Mouse (Mus musculus): ENCODE measurements around the gene Gm20388. TPM values are rescaled to one million over a fixed set of nuclear protein-coding genes. Genes with fewer than 3 reads are reported as not detected.
A peak's percentile ranks its signal among the peaks of the same experiment; 100 is the strongest.

Gene Gm20388
- polyA plus RNA-seq, 1 experiment: 0.36 TPM

DNA sequence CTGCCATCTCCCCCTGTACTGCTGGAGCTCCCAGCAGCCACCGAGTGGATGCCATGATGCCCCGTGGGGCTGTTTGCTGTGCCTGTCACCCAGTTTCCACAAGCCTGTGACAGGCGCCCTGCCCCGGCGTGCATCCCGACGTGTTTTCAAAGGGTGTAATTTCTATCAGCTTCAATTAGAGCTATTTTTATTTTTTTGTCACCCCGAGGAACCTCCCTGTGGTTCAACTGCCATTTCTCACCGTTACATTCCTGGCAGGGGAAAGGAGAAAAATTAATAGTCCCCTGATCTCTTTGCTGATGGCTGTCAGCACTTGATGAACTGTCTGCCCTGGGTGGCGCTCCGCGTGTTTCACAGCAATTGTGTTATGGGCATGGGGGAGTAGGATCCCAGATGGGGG is 432.9 kb downstream of the Gm20388 start:
- Histone ChIP-seq H3K4me3 (replicated peaks) (no peak overlapping the region), H3K4me1 (ENCODE audit: control insufficient read depth) (peaks cover 29% of the 10 kb centered on the region), H3K36me3 (ENCODE audit: control insufficient read depth) (no peaks in the 10 kb centered on the region), H3K27me3 (ENCODE audit: control insufficient read depth) (peaks cover 6% of the 10 kb centered on the region; the same call in 1 of the 2 replicates), H3K9me3 (ENCODE audit: control insufficient read depth, low read length) (peaks cover 11% of the 10 kb centered on the region)
- TF ChIP-seq TAL1 (IDR thresholded peaks at IDR 0.05; ENCODE audit: low read length) (no peak), GATA1 (IDR thresholded peaks at IDR 0.05; ENCODE audit: low read length) (no peak)

DNA sequence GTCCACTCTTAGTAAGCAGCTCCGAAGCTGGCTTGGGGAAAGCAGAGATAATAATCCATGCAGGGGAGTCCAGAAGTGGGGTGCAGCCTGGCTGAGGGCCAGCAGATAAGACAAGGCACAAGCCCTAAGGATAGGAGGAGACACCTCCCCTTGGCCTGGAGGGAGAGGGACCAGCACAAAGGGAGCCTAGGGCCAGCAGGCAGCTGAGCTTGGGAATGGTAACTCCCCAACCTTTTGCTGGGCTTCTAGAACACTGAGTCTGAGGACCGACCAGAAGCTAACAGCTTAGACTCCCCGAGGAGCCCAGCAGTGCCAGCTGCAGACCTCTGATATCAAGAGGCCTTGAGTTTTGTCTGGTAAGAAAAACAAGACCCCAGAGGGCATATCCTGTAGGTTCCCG is 433.5 kb downstream of the Gm20388 start:
- H3K9me3 ChIP-seq (ENCODE audit: control insufficient read depth, low read length): peaks cover 7% of the 10 kb centered on the region
- H3K27me3 ChIP-seq (ENCODE audit: control insufficient read depth): peaks cover 6% of the 10 kb centered on the region; the same call in 1 of the 2 replicates
- no peaks in the 10 kb centered on the region for H3K36me3 ChIP-seq (ENCODE audit: control insufficient read depth)
- H3K4me3 ChIP-seq (replicated peaks): no peak overlapping the region
- H3K4me1 ChIP-seq (ENCODE audit: control insufficient read depth): peaks cover 29% of the 10 kb centered on the region
- TF ChIP-seq GATA1 (IDR thresholded peaks at IDR 0.05; ENCODE audit: low read length) (peak; percentile 46), TAL1 (IDR thresholded peaks at IDR 0.05; ENCODE audit: low read length) (peak; percentile 26; the same call in 1 of the 3 replicates)

DNA sequence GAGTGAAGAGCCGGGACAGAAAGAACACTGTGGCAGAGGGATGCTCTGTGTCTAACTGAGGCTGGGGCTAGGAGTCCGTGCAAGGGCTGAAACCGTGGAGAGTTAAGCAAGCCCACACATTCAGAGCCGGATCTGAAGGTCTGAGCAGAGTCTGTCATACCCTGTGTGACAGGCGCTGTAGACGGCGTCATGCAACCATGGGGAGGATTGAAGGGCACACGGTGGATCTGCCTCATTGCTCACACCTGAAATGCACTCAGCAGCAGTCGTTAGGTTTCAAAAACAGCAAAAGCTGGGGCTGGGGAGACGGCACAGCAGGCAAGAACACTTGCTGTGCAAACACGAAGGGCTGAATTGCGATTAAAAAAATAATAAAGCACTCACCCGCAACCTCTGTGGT is 433.9 kb downstream of the Gm20388 start:
- TF ChIP-seq GATA1 (IDR thresholded peaks at IDR 0.05; ENCODE audit: low read length): no peak
- no peak for TF ChIP-seq TAL1 (IDR thresholded peaks at IDR 0.05; ENCODE audit: low read length)
- H3K4me3 ChIP-seq (replicated peaks): no peak overlapping the region
- peaks cover 7% of the 10 kb centered on the region for H3K9me3 ChIP-seq (ENCODE audit: control insufficient read depth, low read length)
- H3K27me3 ChIP-seq (ENCODE audit: control insufficient read depth): peaks cover 6% of the 10 kb centered on the region; the same call in 1 of the 2 replicates
- peaks cover 29% of the 10 kb centered on the region for H3K4me1 ChIP-seq (ENCODE audit: control insufficient read depth)
- no peaks in the 10 kb centered on the region for H3K36me3 ChIP-seq (ENCODE audit: control insufficient read depth)

DNA sequence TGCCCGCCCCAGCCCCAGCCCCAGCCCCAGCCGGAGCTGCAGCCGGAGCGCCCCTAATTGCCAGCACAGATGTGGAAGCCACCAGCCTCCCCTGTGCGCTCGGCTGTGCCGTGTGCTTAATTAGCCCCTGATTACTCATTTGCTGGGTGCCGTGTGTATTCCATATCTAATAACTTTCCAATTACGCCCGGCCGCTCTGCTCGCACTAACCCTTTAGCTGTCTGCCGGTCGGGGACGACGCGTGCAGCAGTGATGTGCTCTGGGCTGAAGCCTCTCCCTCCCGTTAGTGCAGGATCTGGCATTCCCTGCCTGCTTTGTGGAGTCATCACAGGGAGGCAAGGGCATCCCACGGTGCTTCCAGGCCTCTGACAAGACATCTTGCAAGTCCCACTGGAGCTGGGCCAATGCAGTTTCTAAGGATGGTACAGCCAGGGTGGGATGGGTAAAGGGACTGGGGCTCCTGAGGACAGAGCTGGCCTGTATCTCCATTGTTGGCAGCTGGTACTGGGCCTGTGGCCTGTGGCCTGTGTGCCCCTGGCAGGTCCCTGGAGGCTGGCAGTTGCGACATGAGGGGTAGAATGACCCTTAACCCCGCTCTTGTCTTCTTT is 437.2 kb downstream of the Gm20388 start:
- TF ChIP-seq TAL1 (IDR thresholded peaks at IDR 0.05; ENCODE audit: low read length): no peak
- TF ChIP-seq GATA1 (IDR thresholded peaks at IDR 0.05; ENCODE audit: low read length): no peak
- H3K9me3 ChIP-seq (ENCODE audit: control insufficient read depth, low read length): peaks cover 7% of the 10 kb centered on the region
- peaks cover 17% of the 10 kb centered on the region for H3K4me1 ChIP-seq (ENCODE audit: control insufficient read depth)
- no peak overlapping the region for H3K4me3 ChIP-seq (replicated peaks)
- H3K27me3 ChIP-seq (ENCODE audit: control insufficient read depth): peaks cover 20% of the 10 kb centered on the region
- no peaks in the 10 kb centered on the region for H3K36me3 ChIP-seq (ENCODE audit: control insufficient read depth)

DNA sequence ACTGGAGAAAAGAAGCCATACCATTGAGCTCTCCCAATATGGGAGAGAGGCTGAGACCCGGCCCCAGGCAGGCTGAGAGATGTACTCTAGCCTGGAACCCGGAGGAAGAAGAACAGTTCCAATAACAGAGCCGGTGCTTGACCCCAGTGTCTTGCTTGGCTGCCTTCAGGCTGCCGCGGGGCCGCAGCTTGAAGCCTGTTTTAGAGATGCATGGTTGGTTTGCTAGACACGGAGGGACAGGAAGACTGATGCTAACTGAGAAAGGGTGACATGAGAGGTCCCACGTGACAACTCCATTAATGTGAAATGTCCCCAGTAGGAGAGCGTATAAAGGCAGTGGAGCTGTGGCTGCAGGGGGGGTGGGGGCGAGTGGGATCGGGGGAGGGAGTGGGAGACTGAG is 438.3 kb downstream of the Gm20388 start:
- Histone ChIP-seq H3K4me1 (ENCODE audit: control insufficient read depth) (peaks cover 7% of the 10 kb centered on the region), H3K27me3 (ENCODE audit: control insufficient read depth) (peaks cover 30% of the 10 kb centered on the region), H3K9me3 (ENCODE audit: control insufficient read depth, low read length) (peaks cover 7% of the 10 kb centered on the region), H3K4me3 (replicated peaks) (no peak overlapping the region), H3K36me3 (ENCODE audit: control insufficient read depth) (no peaks in the 10 kb centered on the region)
- TF ChIP-seq TAL1 (IDR thresholded peaks at IDR 0.05; ENCODE audit: low read length) (no peak), GATA1 (IDR thresholded peaks at IDR 0.05; ENCODE audit: low read length) (no peak)

DNA sequence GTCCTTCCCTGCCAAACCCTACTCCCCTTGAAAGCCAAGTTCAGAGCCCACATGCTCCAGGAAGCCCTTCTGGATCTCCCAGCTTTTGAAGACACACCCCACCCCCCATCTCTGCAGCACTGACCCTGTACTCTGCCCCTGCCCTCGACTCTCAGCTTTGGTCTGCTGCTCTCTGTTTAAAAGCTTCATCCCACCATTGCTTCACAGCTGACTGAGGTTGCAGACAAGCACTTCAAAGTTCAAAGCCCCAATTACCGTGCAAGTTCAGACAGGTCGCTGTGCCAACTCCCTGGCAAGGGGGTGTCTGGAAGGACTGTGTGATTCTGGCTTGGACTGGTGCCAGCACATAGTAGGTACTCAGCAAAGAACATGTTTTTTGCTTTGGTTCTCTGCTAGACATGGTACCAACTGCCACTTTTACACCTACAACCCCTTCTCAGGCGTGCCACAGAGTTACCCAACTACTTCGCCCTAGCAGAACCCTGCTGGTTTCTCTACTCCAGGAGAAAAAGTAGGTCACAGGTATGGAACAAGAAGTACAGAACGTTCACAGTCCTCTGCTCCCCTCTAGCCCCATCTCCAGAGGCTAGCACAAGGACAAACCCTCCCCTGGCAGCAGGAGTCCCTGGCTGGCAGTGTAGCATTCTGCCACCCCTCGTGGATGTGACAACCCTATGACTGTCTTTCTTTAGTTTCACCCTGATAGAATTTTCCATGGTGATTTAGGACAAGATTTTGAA is 440.9 kb downstream of the Gm20388 start:
- H3K4me3 ChIP-seq (replicated peaks): no peak overlapping the region
- H3K4me1 ChIP-seq (ENCODE audit: control insufficient read depth): peaks cover 4% of the 10 kb centered on the region
- peaks cover 31% of the 10 kb centered on the region for H3K27me3 ChIP-seq (ENCODE audit: control insufficient read depth)
- no peaks in the 10 kb centered on the region for H3K9me3 ChIP-seq (ENCODE audit: control insufficient read depth, low read length)
- H3K36me3 ChIP-seq (ENCODE audit: control insufficient read depth): no peaks in the 10 kb centered on the region
- TF ChIP-seq GATA1 (IDR thresholded peaks at IDR 0.05; ENCODE audit: low read length) (no peak), TAL1 (IDR thresholded peaks at IDR 0.05; ENCODE audit: low read length) (no peak)

DNA sequence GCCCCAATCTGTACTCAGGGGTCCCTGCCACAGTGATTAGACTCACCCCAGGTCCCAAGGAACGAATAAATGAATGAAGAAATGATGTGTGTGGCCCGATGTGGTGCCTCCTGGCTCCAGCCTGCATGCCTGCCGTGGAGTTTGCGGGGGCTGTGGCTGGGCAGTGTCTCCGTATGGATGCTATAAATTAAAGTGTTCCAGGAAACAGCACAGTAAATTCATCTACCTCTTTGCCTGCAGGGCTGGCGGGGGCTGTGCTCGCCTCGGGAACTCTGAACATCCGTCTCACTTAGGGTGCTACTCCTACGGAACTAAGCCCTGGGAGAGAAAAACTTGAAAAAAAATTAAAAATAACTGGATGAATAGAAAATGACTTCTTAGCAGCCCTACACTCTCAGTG is 441.5 kb downstream of the Gm20388 start:
- H3K9me3 ChIP-seq (ENCODE audit: control insufficient read depth, low read length): no peaks in the 10 kb centered on the region
- H3K4me3 ChIP-seq (replicated peaks): no peak overlapping the region
- peaks cover 31% of the 10 kb centered on the region for H3K27me3 ChIP-seq (ENCODE audit: control insufficient read depth)
- H3K4me1 ChIP-seq (ENCODE audit: control insufficient read depth): peaks cover 4% of the 10 kb centered on the region
- TF ChIP-seq TAL1 (IDR thresholded peaks at IDR 0.05; ENCODE audit: low read length) (no peak), GATA1 (IDR thresholded peaks at IDR 0.05; ENCODE audit: low read length) (no peak)
- no peaks in the 10 kb centered on the region for H3K36me3 ChIP-seq (ENCODE audit: control insufficient read depth)

DNA sequence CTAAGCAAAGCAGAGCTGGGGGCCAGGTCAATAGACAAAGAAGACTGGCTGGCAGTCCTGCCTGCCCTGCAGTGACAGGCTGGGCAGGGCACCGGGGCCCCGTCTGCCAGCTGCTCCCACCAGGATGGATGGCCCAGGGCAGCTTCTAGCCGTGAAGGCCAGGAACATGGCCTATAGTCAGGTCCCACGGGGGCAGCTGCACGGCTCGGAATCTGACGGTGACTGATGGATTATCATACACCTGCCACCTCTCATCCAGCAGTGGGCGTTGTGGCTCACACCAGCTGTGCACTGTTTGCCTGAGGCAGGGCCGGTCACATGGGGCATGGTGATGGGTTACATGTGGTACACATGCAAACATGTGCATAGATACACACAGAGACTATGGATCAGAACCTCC is 445.4 kb downstream of the Gm20388 start:
- Histone ChIP-seq H3K4me1 (ENCODE audit: control insufficient read depth) (peaks cover 4% of the 10 kb centered on the region), H3K9me3 (ENCODE audit: control insufficient read depth, low read length) (no peaks in the 10 kb centered on the region), H3K4me3 (replicated peaks) (no peak overlapping the region), H3K36me3 (ENCODE audit: control insufficient read depth) (no peaks in the 10 kb centered on the region), H3K27me3 (ENCODE audit: control insufficient read depth) (peaks cover 47% of the 10 kb centered on the region)
- TF ChIP-seq GATA1 (IDR thresholded peaks at IDR 0.05; ENCODE audit: low read length): no peak
- TF ChIP-seq TAL1 (IDR thresholded peaks at IDR 0.05; ENCODE audit: low read length): no peak

DNA sequence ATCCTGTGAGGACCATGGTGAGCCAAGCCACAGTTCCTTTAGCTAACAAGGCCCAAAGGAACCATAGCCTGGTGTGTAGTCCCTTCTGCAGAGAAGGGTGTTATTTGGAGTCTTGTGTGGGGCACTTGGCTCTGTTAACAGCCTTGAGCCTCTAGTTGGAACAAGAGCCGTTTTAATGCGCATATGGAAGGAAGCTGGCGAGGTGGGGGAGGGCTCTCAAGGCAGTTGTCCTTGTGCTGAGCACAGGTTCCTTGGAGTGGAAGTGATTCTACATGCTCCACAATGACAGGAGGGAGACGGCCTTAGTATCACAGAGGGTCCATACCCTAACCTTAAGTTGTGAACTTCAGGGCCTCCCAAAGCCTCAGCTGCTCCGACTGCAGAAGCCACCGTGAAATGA is 446.9 kb downstream of the Gm20388 start:
- peaks cover 35% of the 10 kb centered on the region for H3K27me3 ChIP-seq (ENCODE audit: control insufficient read depth)
- H3K4me3 ChIP-seq (replicated peaks): no peak overlapping the region
- H3K9me3 ChIP-seq (ENCODE audit: control insufficient read depth, low read length): no peaks in the 10 kb centered on the region
- TF ChIP-seq TAL1 (IDR thresholded peaks at IDR 0.05; ENCODE audit: low read length) (no peak), GATA1 (IDR thresholded peaks at IDR 0.05; ENCODE audit: low read length) (no peak)
- peaks cover 10% of the 10 kb centered on the region for H3K4me1 ChIP-seq (ENCODE audit: control insufficient read depth)
- H3K36me3 ChIP-seq (ENCODE audit: control insufficient read depth): no peaks in the 10 kb centered on the region

All from erythroblast, embryonic 14.5 days (primary cell).